Mouse (Mus musculus) embryonic facial prominence, embryonic 11.5 days (tissue): Measurements from ENCODE around the gene Gm960. TPM values are rescaled to one million over a fixed set of nuclear protein-coding genes. Genes with fewer than 3 reads are reported as not detected.

ENCODE experiments used
- ATAC-seq: fragments of 200-750 bp; cut with Nextera tagmentation; replicated peaks from 2 replicates; pipeline ENCODE4 v1.8.0; 2017; ENCODE audit warnings: low read depth; ENCODE audit not compliant: insufficient number of reproducible peaks, low FRiP score, low TSS enrichment
- DNase-seq: peaks from one replicate; pipeline ENCODE4 v3.0.0-alpha.2; 2015; ENCODE audit warnings: low spot score
- H3K27ac ChIP-seq: fragments of 300-500 bp; sonication (generic); replicated peaks from 2 replicates; pipeline ENCODE4 v1.5.1; 2014; ENCODE audit warnings: mild to moderate bottlenecking, low read depth, low read length, control low read depth
- H3K27me3 ChIP-seq: fragments of 300-500 bp; sonication (generic); 2 replicates; pipeline ENCODE4 v1.6.1; 2014; ENCODE audit warnings: mild to moderate bottlenecking, low read length, moderate library complexity, mixed read lengths; ENCODE audit not compliant: control insufficient read depth, insufficient read depth
- H3K36me3 ChIP-seq: fragments of 300-500 bp; sonication (generic); replicated peaks from 2 replicates; pipeline ENCODE4 v1.6.1; 2014; ENCODE audit warnings: low read depth, mild to moderate bottlenecking, low read length, moderate library complexity, mixed read lengths; ENCODE audit not compliant: control insufficient read depth, insufficient read depth
- H3K4me1 ChIP-seq: fragments of 300-500 bp; sonication (generic); 2 replicates; pipeline ENCODE4 v1.6.1; 2014; ENCODE audit warnings: low read length, mixed read lengths; ENCODE audit not compliant: control insufficient read depth, insufficient read depth
- H3K4me2 ChIP-seq: fragments of 300-500 bp; sonication (generic); 2 replicates; pipeline ENCODE4 v1.6.1; 2014; ENCODE audit warnings: low read depth, mild to moderate bottlenecking, control low read depth, low read length, moderate library complexity
- H3K4me3 ChIP-seq: fragments of 300-500 bp; sonication (generic); 2 replicates; pipeline ENCODE4 v1.5.1; 2014; ENCODE audit warnings: low read depth, low read length, control low read depth
- H3K9ac ChIP-seq: fragments of 300-500 bp; sonication (generic); replicated peaks from 2 replicates; pipeline ENCODE4 v1.6.1; 2014; ENCODE audit warnings: mild to moderate bottlenecking, control low read depth, low read length
- H3K9me3 ChIP-seq: fragments of 300-500 bp; sonication (generic); replicated peaks from 2 replicates; pipeline ENCODE4 v1.6.1; 2016; ENCODE audit warnings: mild to moderate bottlenecking, low read length, inconsistent platforms, mixed read lengths; ENCODE audit not compliant: control insufficient read depth
- WGBS: fragments of 180-500 bp; shearing (Covaris S2); extraction: QIAGEN DNeasy Blood & Tissue Kit; methylation state at CpG from one replicate; pipeline ENCODE4 v1.1.7; 2014; 5-methylcytosine and 5-hydroxymethylcytosine counted together
- polyA plus RNA-seq: library from polyadenylated mRNA; unstranded; fragments of >200 nt; fragmentation: Nextera tagmentation; extraction: Ambion mirVana; gene quantifications from 2 replicates; pipeline ENCODE4 v1.2.1, GENCODE M21; 2014

Gm960 gene
- polyA plus RNA-seq, 1 experiment from 2014 or later: 4.4 TPM

DNA sequence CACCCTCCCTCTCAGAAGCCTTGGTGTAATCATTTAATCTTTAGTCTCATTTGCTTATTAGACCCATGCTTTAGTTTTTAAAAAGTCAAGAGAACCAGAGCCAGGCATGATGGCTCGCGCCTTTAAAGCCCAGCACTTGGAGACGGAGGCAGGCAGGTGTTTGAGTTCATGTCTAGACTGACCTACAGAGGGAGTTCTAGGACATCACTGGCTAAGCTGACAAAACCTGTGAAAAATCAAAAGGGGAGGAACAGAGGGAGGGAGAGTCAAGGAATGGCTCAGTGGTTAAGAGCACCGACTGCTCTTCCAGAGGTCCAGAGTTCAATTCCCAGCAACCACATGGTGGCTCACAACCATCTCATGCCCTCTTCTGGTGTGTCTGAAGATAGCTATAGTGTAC is 62.5 kb downstream of the Gm960 start:
- WGBS: 67% methylated on average over 4 of the region's 4 CpGs
- DNase-seq: no peak

DNA sequence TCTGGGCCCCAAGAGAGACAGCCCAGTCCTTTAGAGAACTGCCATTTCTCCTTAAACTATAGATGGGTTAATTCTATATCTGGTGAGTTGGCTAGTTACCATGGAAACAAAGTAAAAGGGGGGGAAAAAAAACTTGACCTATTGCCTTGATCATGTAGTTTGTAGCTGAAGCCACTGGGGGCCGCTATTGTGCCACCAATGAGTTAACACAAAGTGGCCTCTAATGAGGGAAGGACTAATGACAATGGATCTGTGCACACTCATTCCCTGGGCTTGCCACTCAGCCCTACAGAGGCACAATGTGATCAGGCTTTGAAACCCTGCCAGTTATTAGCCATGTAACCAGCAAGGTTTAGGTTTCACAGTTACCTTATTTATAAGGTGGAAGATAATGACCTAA is 69.6 kb downstream of the Gm960 start:
- Histone ChIP-seq H3K4me1 (peaks cover 7% of the 10 kb centered on the region), H3K4me3 (no peak overlapping the region), H3K27me3 (no peaks in the 10 kb centered on the region), H3K4me2 (no peak overlapping the region), H3K36me3 (no peaks in the 10 kb centered on the region), H3K27ac (no peak overlapping the region), H3K9ac (0 out of 2 replicates have a peak overlapping the region, but pooled peaks have one; percentile 4), H3K9me3 (no peaks in the 10 kb centered on the region)
- no peak for ATAC-seq
- DNase-seq: peak; percentile 81
- 0% methylated on average over 1 of the region's 1 CpGs for WGBS

More for the DNA sequence above, 62.5 kb downstream of the Gm960 start:
- H3K4me2 ChIP-seq: no peak overlapping the region
- H3K4me1 ChIP-seq: no peaks in the 10 kb centered on the region
- H3K4me3 ChIP-seq: no peak overlapping the region
- no peak for ATAC-seq
- no peaks in the 10 kb centered on the region for H3K9me3 ChIP-seq
- no peaks in the 10 kb centered on the region for H3K27me3 ChIP-seq
- no peaks in the 10 kb centered on the region for H3K36me3 ChIP-seq
- no peak overlapping the region for H3K9ac ChIP-seq
- H3K27ac ChIP-seq: no peak overlapping the region

DNA sequence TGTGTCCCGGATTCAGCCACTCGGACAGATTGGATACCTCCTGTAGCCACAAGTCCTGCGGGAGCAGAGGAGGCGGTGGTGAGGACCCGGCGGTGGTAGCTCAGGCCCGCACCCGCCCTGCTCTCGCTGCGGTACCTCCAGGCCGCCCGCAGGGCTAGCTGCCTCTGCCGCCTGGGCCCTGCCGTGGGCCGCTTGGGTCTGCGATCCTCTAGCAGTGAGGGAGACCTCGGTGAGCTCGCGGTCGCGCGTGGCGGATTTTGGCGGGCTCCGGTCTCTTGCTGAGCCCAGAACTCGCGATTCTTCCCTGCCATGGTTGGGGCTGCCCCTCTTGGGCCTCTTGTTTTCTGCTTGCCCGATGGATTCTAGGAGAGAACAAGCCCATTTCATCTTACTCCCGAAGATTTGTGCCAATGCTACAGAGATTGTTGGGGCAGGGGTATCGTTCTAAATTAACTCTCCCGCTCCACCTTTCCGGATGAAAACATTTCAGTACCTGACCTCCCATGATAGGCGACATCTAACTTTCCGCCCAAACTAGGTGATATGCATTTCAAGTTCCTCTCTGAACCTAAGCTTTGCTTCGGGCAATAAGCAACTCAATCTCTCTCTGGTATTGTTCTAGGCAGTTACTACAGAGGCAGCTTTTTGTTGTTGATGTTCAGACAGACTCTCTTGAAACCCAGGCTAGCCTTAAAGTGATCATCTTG is 72.5 kb downstream of the Gm960 start:
- DNase-seq: peak; percentile 51
- ATAC-seq: peak; percentile 42; the same call in 1 of the 2 replicates

DNA sequence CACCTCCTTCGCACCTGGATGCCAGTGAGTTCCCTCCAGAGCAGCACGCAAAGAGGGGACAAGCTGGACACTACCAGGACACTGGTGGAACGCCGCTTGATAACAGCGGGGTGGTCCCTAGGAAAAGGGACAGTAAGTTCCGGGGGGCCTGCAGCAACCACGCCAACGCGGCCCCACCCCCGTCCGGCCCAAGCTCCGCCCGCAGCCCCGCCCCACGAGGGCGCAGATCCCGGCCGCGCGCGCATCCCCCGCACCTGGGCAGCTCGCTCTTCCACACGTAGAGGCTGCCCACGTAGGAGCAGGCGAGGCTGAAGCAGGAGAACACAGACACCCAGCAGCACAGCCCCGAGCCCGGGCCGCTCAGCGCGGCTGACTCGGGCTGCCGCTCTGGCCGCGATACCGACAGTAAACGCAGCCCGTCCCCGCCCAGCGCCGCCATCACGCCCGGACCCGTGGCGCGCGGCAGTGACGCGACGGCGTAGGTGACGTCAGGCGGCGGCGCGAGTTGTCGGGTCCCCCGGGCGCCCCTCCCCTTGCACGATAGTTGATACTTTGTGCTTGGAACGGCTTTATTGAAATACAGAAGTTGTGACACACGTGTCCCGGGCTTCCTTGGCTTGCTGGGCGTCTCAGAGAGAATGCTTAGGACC is 73.2 kb downstream of the Gm960 start, which contains the start of gene Rce1:
Gene Rce1, minus strand, starts transcription at position 463 of the 650 bp plus-strand sequence.
- H3K4me3 ChIP-seq: peak within 1 kb of the TSS; percentile 91
- WGBS: under 1% methylated on average over 60 of the region's 64 CpGs
- no peaks in the 10 kb centered on the region for H3K36me3 ChIP-seq
- ATAC-seq (peak; percentile 77), DNase-seq (peak; percentile 95)
- peaks cover 7% of the 10 kb centered on the region for H3K4me1 ChIP-seq
- H3K27me3 ChIP-seq: no peaks in the 10 kb centered on the region
- peak within 1 kb of the TSS; percentile 74 for H3K27ac ChIP-seq
- peak within 1 kb of the TSS; percentile 96 for H3K9ac ChIP-seq
- H3K4me2 ChIP-seq: peak within 1 kb of the TSS; percentile 76
- no peaks in the 10 kb centered on the region for H3K9me3 ChIP-seq

More for the DNA sequence above, 72.5 kb downstream of the Gm960 start:
- Histone ChIP-seq H3K4me3 (peak overlapping the region; percentile 91), H3K4me2 (peak overlapping the region; percentile 75), H3K9ac (peak overlapping the region; percentile 96), H3K9me3 (no peaks in the 10 kb centered on the region), H3K27ac (peak overlapping the region; percentile 74), H3K27me3 (no peaks in the 10 kb centered on the region), H3K36me3 (no peaks in the 10 kb centered on the region), H3K4me1 (peaks cover 7% of the 10 kb centered on the region)
- 2% methylated on average over 34 of the region's 35 CpGs for WGBS

DNA sequence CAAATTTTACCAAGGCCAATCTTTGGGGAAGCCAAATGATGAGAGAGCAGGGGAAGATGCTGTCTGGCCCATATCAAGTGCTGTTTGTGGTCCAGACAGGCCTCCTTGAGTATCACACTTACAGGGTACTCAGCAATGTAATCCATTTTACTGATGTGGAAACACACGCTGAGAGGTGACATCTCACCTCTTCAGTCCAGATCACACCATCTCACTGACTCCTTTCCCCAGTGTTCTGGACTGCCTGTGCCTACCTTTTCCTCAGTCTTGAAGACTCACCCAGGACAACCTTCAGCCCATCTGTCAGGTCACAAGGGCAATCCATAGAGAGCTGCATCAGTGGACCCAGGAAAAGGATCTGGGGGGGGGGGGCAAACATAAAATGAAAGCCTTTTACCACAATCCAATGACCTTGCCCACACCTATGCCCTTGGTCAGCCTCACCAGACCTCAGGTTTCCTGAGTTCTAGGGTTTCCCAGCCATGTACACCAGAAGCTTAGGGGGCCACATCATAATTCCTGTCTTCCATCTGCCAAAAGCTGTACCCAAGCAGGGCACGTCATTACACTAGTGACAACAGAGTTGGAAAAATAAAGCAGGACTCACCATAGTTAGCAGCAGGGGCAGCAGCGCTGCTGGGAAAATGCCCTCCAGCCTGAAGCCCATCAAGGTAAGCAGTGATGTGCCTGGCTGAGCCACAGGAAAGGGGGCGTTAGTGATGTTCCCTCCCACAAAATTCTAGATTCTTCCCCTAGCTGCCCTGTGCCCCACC is 73.9 kb downstream of the Gm960 start:
- peak overlapping the region; percentile 91 for H3K4me3 ChIP-seq
- H3K36me3 ChIP-seq: no peaks in the 10 kb centered on the region
- WGBS: 28% methylated on average over 4 of the region's 4 CpGs
- H3K4me1 ChIP-seq: peaks cover 7% of the 10 kb centered on the region
- H3K4me2 ChIP-seq: peak overlapping the region; percentile 76
- peak overlapping the region; percentile 96 for H3K9ac ChIP-seq
- no peak overlapping the region for H3K27ac ChIP-seq
- no peak for DNase-seq
- H3K27me3 ChIP-seq: no peaks in the 10 kb centered on the region
- H3K9me3 ChIP-seq: no peaks in the 10 kb centered on the region
- ATAC-seq: 0 out of 2 replicates have a peak, but pooled peaks have one; percentile 0

DNA sequence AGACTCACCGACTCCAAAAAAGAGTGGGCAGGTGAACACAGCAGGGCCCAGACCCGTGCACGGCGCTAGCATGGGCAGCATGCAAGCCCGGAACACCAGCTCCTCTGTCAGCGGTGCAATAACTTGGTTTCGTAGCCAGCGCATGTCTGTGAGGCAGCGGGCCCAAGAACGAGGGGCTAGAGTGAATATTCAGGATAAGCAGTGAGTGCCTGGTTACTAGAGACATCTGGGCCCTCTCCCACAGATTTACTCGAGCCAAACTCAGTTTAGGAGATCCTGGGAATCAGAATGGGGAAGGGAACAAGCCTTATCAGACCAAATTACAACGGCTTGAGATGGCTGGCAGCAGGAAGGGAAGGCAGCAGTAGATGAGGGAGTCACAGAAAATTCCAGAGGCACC is 74.5 kb downstream of the Gm960 start:
- no peak overlapping the region for H3K4me2 ChIP-seq
- 94% methylated on average over 12 of the region's 12 CpGs for WGBS
- H3K4me3 ChIP-seq: no peak overlapping the region

DNA sequence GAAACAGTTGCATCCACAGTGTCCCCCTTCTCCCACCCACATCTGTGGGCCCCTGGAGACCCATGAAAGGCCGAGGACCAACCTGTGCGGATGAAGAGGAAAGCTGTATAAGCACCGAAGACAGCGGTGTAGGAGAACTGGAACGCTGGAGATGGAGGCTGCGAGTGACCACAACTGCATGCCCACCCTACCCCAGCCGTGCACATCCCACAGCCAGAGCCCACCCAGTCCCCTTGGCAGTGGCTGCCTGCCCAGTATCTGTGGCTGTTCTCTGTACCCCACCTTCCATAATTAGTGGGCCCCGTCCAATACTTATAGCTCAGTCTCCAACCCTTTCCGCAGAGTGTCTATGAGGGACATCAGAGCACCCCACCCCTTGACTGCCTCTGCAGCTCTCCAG is 75.0 kb downstream of the Gm960 start:
- Histone ChIP-seq H3K4me3 (no peak overlapping the region), H3K4me1 (peaks cover 7% of the 10 kb centered on the region), H3K36me3 (no peaks in the 10 kb centered on the region), H3K27me3 (no peaks in the 10 kb centered on the region), H3K27ac (no peak overlapping the region), H3K4me2 (no peak overlapping the region), H3K9me3 (no peaks in the 10 kb centered on the region), H3K9ac (no peak overlapping the region)
- DNase-seq (no peak), ATAC-seq (no peak)
- WGBS: 94% methylated on average over 9 of the region's 9 CpGs

More for the DNA sequence above, 74.5 kb downstream of the Gm960 start:
- no peaks in the 10 kb centered on the region for H3K27me3 ChIP-seq
- ATAC-seq (no peak), DNase-seq (no peak)
- H3K4me1 ChIP-seq: peaks cover 7% of the 10 kb centered on the region
- no peaks in the 10 kb centered on the region for H3K36me3 ChIP-seq
- H3K27ac ChIP-seq: no peak overlapping the region
- no peak overlapping the region for H3K9ac ChIP-seq
- no peaks in the 10 kb centered on the region for H3K9me3 ChIP-seq
